33 mouse cellular contexts compared by ENCODE assay signal in the genomic region with DNA sequence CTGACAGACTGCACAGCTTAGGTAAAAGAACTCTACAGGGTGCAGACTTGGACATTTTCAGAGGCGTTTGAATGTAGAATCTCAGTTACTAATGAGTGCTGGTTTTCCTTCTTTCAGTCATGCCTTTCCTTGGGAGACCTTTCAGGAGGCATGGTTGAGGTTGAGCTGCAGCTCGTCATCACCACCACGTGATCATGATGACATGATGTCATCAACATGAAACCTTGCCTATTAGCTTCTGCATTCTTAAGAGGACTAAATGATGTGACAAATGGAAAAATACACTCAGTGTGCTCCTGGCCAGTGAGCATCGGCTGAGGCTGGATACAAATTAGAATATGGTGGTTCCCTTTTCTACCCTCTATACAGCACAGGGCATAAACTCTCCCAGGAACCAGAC.
"Had no signal": no experiment of that assay in that cellular context is flagged by ENCODE, and none has a peak within 500 bp of the region (broad histone marks: within the 10 kb centered on the region; RNA-seq: fewer than 3 reads in every experiment).

No protein-coding gene starts in this region.

- H3K27me3 ChIP-seq: limb, embryonic 12.5 days; limb, embryonic 13.5 days; limb, embryonic 15.5 days; liver, embryonic 12.5 days; liver, embryonic 13.5 days; liver, embryonic 15.5 days; lung, embryonic 15.5 days; megakaryocyte, embryonic 14.5 days; midbrain, embryonic 15.5 days; neural tube, embryonic 12.5 days; neural tube, embryonic 13.5 days had no signal

- H3K27ac ChIP-seq: limb, embryonic 10.5 days; limb, embryonic 12.5 days; limb, embryonic 13.5 days; limb, embryonic 15.5 days; liver, embryonic 12.5 days; liver, embryonic 13.5 days; liver, embryonic 14.5 days; liver, embryonic 15.5 days; lung, embryonic 15.5 days; macrophage; midbrain, embryonic 10.5 days; midbrain, embryonic 12.5 days; midbrain, embryonic 13.5 days; midbrain, embryonic 15.5 days; neural tube, embryonic 12.5 days; neural tube, embryonic 13.5 days had no signal

- H3K4me3 ChIP-seq: limb, embryonic 10.5 days; limb, embryonic 12.5 days; limb, embryonic 13.5 days; limb, embryonic 15.5 days; liver, embryonic 12.5 days; liver, embryonic 13.5 days; liver, embryonic 15.5 days; lung, embryonic 15.5 days; megakaryocyte, embryonic 14.5 days; midbrain, embryonic 10.5 days; midbrain, embryonic 12.5 days; midbrain, embryonic 13.5 days; midbrain, embryonic 15.5 days; myocyte; neural tube, embryonic 12.5 days; neural tube, embryonic 13.5 days had no signal

- H3K9me3 ChIP-seq: limb, embryonic 10.5 days; limb, embryonic 15.5 days; liver, embryonic 12.5 days; liver, embryonic 13.5 days; liver, embryonic 15.5 days; lung, embryonic 15.5 days; megakaryocyte, embryonic 14.5 days; midbrain, embryonic 10.5 days; midbrain, embryonic 12.5 days; midbrain, embryonic 15.5 days; neural tube, embryonic 12.5 days; neural tube, embryonic 13.5 days had no signal

- H3K4me1 ChIP-seq: limb, embryonic 10.5 days; limb, embryonic 12.5 days; limb, embryonic 13.5 days; liver, embryonic 12.5 days; liver, embryonic 13.5 days; liver, embryonic 15.5 days; lung, embryonic 15.5 days; megakaryocyte, embryonic 14.5 days; midbrain, embryonic 10.5 days; midbrain, embryonic 12.5 days; midbrain, embryonic 13.5 days; midbrain, embryonic 15.5 days; neural tube, embryonic 12.5 days; neural tube, embryonic 13.5 days had no signal

- DNase-seq: left cerebral cortex, postnatal 4 days; liver; liver, embryonic 13.5 days; liver, postnatal 0 days; lung, adult 18-20 months; lung, adult 2 months; lung, embryonic 14.5 days; lung, postnatal 10 days; lung, postnatal 14 days; lung, postnatal 36 days; lung, postnatal 4 days; midbrain, embryonic 14.5 days had no signal

- H3K36me3 ChIP-seq: liver, embryonic 13.5 days; liver, embryonic 15.5 days; midbrain, embryonic 15.5 days had no signal

- H3K4me2 ChIP-seq: limb, embryonic 12.5 days; limb, embryonic 13.5 days; limb, embryonic 15.5 days; liver, embryonic 11.5 days; liver, embryonic 12.5 days; liver, embryonic 13.5 days; liver, embryonic 15.5 days; lung, embryonic 14.5 days; lung, embryonic 15.5 days; midbrain, embryonic 11.5 days; midbrain, embryonic 12.5 days; midbrain, embryonic 13.5 days; midbrain, embryonic 15.5 days; neural tube, embryonic 12.5 days; neural tube, embryonic 13.5 days had no signal

- ATAC-seq: liver, embryonic 12.5 days; liver, postnatal 0 days; lung, postnatal 0 days; midbrain, embryonic 13.5 days; midbrain, embryonic 15.5 days; midbrain, embryonic 16.5 days had no signal

- H3K9ac ChIP-seq: limb, embryonic 12.5 days; limb, embryonic 13.5 days; limb, embryonic 15.5 days; liver, embryonic 12.5 days; liver, embryonic 13.5 days; liver, embryonic 14.5 days; liver, embryonic 15.5 days; liver, postnatal 0 days; lung, embryonic 14.5 days; lung, embryonic 15.5 days; midbrain, embryonic 12.5 days; midbrain, embryonic 13.5 days; midbrain, embryonic 15.5 days; neural tube, embryonic 12.5 days; neural tube, embryonic 13.5 days had no signal
